Mouse (Mus musculus): Measurements from ENCODE around the gene Sec23a. TPM values are rescaled to one million over a fixed set of nuclear protein-coding genes. Genes with fewer than 3 reads are reported as not detected.

Sec23a gene
- total and polyA plus RNA-seq, 3 experiments, result 8.4 to 33.7 (median 28.2) TPM

- peaks cover 88% of the 10 kb centered on the region for H3K36me3 ChIP-seq (replicated peaks)
- H3K9me3 ChIP-seq (replicated peaks), result no peaks in the 10 kb centered on the region
- no peak for DNase-seq (ENCODE audit: low spot score)
- H3K4me1 ChIP-seq (ENCODE audit: insufficient read depth, low read depth, low read length), result peaks cover 60% of the 10 kb centered on the region
- TF ChIP-seq GATA1 (IDR thresholded peaks at IDR 0.05; ENCODE audit: borderline replicate concordance, low read length) (no peak), GATA2 (IDR thresholded peaks at IDR 0.05; ENCODE audit: borderline replicate concordance, low read depth, low read length) (no peak)
- peak overlapping the region; percentile 1; the same call in 1 of the 2 replicates for H3K4me3 ChIP-seq (ENCODE audit: low read depth, low read length)
- no peaks in the 10 kb centered on the region for H3K27me3 ChIP-seq (ENCODE audit: insufficient read depth, low read length)
- ATAC-seq (ENCODE audit: extremely low read depth, insufficient number of reproducible peaks, low FRiP score, poor library complexity, severe bottlenecking), result no peak
These were observed 42.2 kb upstream of the Sec23a start for GRCm38 (mm10) chr12:59053976-59054375.

GRCm38 (mm10) chr12:59053166-59053565, 41.3 kb upstream of the Sec23a start:
- H3K4me3 ChIP-seq (ENCODE audit: low read depth, low read length), result no peak overlapping the region
- H3K27me3 ChIP-seq (ENCODE audit: insufficient read depth, low read length), result no peaks in the 10 kb centered on the region
- H3K36me3 ChIP-seq (replicated peaks), result peaks cover 88% of the 10 kb centered on the region
- TF ChIP-seq TAL1 (conservative IDR thresholded peaks at IDR 0.05; ENCODE audit: low read depth, low read length) (0 out of 2 replicates have a peak, but pooled peaks have one; percentile 23), CTCF (IDR thresholded peaks at IDR 0.05; ENCODE audit: low read depth, low read length) (no peak)
- peaks cover 56% of the 10 kb centered on the region for H3K4me1 ChIP-seq (ENCODE audit: insufficient read depth, low read depth, low read length)
- no peaks in the 10 kb centered on the region for H3K9me3 ChIP-seq (replicated peaks)
- ATAC-seq (ENCODE audit: extremely low read depth, insufficient number of reproducible peaks, low FRiP score, poor library complexity, severe bottlenecking), result peak; percentile 69
- no peak for DNase-seq (ENCODE audit: low spot score)

- ATAC-seq (ENCODE audit: extremely low read depth, insufficient number of reproducible peaks, low FRiP score, poor library complexity, severe bottlenecking) (no peak), DNase-seq (ENCODE audit: low spot score) (no peak)
- Histone ChIP-seq H3K4me3 (ENCODE audit: low read depth, low read length) (no peak overlapping the region), H3K4me1 (ENCODE audit: insufficient read depth, low read depth, low read length) (peaks cover 52% of the 10 kb centered on the region), H3K36me3 (replicated peaks) (peaks cover 89% of the 10 kb centered on the region), H3K27me3 (ENCODE audit: insufficient read depth, low read length) (no peaks in the 10 kb centered on the region), H3K9me3 (replicated peaks) (no peaks in the 10 kb centered on the region)
- TF ChIP-seq CTCF (IDR thresholded peaks at IDR 0.05; ENCODE audit: low read depth, low read length) (no peak), POLR2AphosphoS5 (IDR thresholded peaks at IDR 0.05; ENCODE audit: insufficient replicate concordance, low read depth, low read length) (no peak), GATA1 (IDR thresholded peaks at IDR 0.05; ENCODE audit: borderline replicate concordance, low read length) (no peak), TAL1 (conservative IDR thresholded peaks at IDR 0.05; ENCODE audit: low read depth, low read length) (no peak), GATA2 (IDR thresholded peaks at IDR 0.05; ENCODE audit: borderline replicate concordance, low read depth, low read length) (no peak)
These were observed 40.7 kb upstream of the Sec23a start for GRCm38 (mm10) chr12:59052470-59052869.

GRCm38 (mm10) chr12:59040851-59041250, 29.0 kb upstream of the Sec23a start:
- H3K9me3 ChIP-seq (replicated peaks), result no peaks in the 10 kb centered on the region
- peaks cover 32% of the 10 kb centered on the region for H3K4me1 ChIP-seq (ENCODE audit: insufficient read depth, low read depth, low read length)
- H3K36me3 ChIP-seq (replicated peaks), result peaks cover 36% of the 10 kb centered on the region
- no peak for TF ChIP-seq TAL1 (conservative IDR thresholded peaks at IDR 0.05; ENCODE audit: low read depth, low read length)
- peak; percentile 98 for TF ChIP-seq POLR2AphosphoS5 (IDR thresholded peaks at IDR 0.05; ENCODE audit: insufficient replicate concordance, low read depth, low read length)
- TF ChIP-seq GATA2 (IDR thresholded peaks at IDR 0.05; ENCODE audit: borderline replicate concordance, low read depth, low read length), result no peak
- DNase-seq (ENCODE audit: low spot score) (no peak), ATAC-seq (ENCODE audit: extremely low read depth, insufficient number of reproducible peaks, low FRiP score, poor library complexity, severe bottlenecking) (peak; percentile 63)
- no peaks in the 10 kb centered on the region for H3K27me3 ChIP-seq (ENCODE audit: insufficient read depth, low read length)
- no peak overlapping the region for H3K4me3 ChIP-seq (ENCODE audit: low read depth, low read length)

GRCm38 (mm10) chr12:59039971-59040844, 28.4 kb upstream of the Sec23a start:
- Histone ChIP-seq H3K9me3 (replicated peaks) (no peaks in the 10 kb centered on the region), H3K36me3 (replicated peaks) (peaks cover 29% of the 10 kb centered on the region), H3K4me3 (ENCODE audit: low read depth, low read length) (peak overlapping the region; percentile 64; the same call in 1 of the 2 replicates), H3K4me1 (ENCODE audit: insufficient read depth, low read depth, low read length) (peaks cover 30% of the 10 kb centered on the region), H3K27me3 (ENCODE audit: insufficient read depth, low read length) (no peaks in the 10 kb centered on the region)
- ATAC-seq (ENCODE audit: extremely low read depth, insufficient number of reproducible peaks, low FRiP score, poor library complexity, severe bottlenecking) (peak; percentile 78), DNase-seq (ENCODE audit: low spot score) (peak; percentile 88)
- TF ChIP-seq POLR2AphosphoS5 (IDR thresholded peaks at IDR 0.05; ENCODE audit: insufficient replicate concordance, low read depth, low read length) (peak; percentile 99), GATA2 (IDR thresholded peaks at IDR 0.05; ENCODE audit: borderline replicate concordance, low read depth, low read length) (no peak)

- ATAC-seq (ENCODE audit: extremely low read depth, insufficient number of reproducible peaks, low FRiP score, poor library complexity, severe bottlenecking) (no peak), DNase-seq (ENCODE audit: low spot score) (no peak)
- Histone ChIP-seq H3K27me3 (ENCODE audit: insufficient read depth, low read length) (no peaks in the 10 kb centered on the region), H3K36me3 (replicated peaks) (peaks cover 21% of the 10 kb centered on the region), H3K4me1 (ENCODE audit: insufficient read depth, low read depth, low read length) (peaks cover 25% of the 10 kb centered on the region), H3K9me3 (replicated peaks) (no peaks in the 10 kb centered on the region), H3K4me3 (ENCODE audit: low read depth, low read length) (peak overlapping the region; percentile 64; the same call in 1 of the 2 replicates)
- TF ChIP-seq POLR2AphosphoS5 (IDR thresholded peaks at IDR 0.05; ENCODE audit: insufficient replicate concordance, low read depth, low read length) (no peak), TAL1 (conservative IDR thresholded peaks at IDR 0.05; ENCODE audit: low read depth, low read length) (no peak), GATA2 (IDR thresholded peaks at IDR 0.05; ENCODE audit: borderline replicate concordance, low read depth, low read length) (no peak), GATA1 (IDR thresholded peaks at IDR 0.05; ENCODE audit: borderline replicate concordance, low read length) (no peak), CTCF (IDR thresholded peaks at IDR 0.05; ENCODE audit: low read depth, low read length) (no peak)
These were observed 27.5 kb upstream of the Sec23a start for GRCm38 (mm10) chr12:59039162-59039970.
